Mouse (Mus musculus): ENCODE data around the gene Olr1. TPM values are rescaled to one million over a fixed set of nuclear protein-coding genes. Genes with fewer than 3 reads are reported as not detected.
A peak's percentile ranks its signal among the peaks of the same experiment; 100 is the strongest.

Olr1 gene
- total RNA-seq, 2 experiments from 2014 or later = 10.0 to 13.9 TPM

DNA sequence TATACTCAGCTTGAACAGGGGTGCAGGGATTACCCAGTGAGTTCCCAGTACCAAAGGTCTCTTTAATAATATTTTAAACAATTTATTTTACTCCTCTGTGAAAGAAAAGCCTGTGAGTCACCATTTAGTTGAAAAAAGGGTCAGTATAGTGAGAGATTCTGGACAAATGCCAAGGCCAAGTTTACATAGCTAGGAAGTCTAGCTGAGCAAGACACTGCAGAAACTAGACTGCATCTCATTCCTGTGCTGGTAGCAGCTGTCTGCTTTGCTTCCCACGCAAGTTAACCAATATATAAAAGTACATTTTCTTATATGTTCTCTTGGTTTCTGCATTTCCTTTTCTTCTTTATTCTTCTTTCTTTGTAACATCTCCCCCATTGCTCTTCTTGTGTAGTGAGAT lies 6.4 kb upstream of the Olr1 start:
- ATAC-seq (ENCODE audit: poor library complexity, severe bottlenecking) = no peak

DNA sequence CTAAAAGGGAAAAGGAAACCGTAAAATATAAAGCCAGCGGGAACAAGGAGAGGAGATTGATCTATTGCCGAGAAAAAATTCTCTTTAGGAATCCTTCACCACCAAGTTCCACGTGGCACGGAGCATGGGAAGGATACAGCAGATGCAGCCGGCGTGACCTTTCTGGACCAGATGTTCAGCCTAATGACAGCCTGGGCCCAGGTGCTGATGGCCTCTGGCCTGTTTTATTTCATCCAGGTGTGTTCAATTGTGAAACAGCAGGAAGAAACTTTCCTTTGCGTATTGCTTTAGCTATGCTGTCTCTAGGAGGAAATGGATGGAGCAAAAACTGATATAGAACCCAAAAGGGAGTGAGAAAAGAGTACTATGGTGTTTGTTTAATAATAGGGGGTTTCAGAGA lies 5.9 kb upstream of the Olr1 start:
- no peak for ATAC-seq (ENCODE audit: poor library complexity, severe bottlenecking)

DNA sequence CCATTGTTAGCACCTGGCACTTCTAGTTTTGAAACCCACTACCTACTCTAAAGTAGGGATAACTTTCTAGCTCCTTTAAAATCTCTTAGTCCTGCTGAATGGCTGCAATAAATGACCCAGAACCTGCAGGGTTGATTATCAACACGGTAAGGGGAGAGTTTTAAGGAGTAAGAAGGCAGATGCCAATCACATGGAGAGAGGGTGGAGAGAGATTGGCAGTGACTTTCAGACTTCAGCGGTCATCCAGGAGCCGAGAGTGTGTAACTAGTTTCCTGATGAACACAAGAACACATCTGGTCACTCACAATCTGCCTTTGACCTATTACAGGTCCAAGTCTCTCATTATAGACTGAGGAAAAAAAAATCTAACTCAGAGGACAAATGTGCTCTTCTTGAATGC lies 5.4 kb upstream of the Olr1 start, which contains the start of gene Tmem52b:
Gene Tmem52b (plus strand): TSS at position 189 of the 400 bp plus-strand sequence.
- ATAC-seq (ENCODE audit: poor library complexity, severe bottlenecking) = no peak

DNA sequence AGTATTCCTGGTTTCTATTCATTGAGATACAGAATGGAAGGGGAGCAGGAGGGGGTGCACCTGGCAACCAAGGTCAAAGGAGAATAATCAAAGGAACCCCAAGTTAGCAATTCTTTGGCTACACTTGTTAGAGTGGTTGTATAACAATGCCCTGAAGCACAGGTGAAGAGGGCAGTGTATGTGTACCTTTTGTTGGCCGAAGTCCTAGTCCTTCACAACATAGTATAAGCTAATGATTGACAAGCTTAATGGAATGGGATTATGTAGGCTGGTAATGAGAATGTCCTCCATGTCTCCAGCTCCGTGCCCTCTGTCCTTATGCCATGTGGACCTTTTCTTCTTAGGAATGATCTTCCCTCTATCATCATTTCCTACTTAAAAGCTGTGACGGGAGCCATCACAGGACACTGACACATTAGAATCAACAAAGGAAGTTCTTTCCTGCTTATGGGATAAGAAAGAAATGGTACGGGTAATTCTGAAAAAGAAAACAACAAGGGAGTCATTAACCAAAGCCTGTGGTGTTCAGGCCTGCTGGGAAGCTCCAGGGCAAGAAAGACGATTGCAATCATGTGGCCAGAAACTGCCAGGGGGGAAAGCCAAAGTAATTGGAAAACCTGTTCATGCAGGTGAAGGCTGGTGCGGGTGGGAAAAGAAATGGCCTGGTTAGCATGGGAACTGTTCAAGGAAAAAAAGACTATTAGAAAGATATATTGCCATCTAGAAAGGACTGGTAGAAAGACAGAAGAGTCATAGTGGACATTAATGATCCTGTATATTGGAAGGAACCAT lies 3.4 kb upstream of the Olr1 start:
- no peak for ATAC-seq (ENCODE audit: poor library complexity, severe bottlenecking)

DNA sequence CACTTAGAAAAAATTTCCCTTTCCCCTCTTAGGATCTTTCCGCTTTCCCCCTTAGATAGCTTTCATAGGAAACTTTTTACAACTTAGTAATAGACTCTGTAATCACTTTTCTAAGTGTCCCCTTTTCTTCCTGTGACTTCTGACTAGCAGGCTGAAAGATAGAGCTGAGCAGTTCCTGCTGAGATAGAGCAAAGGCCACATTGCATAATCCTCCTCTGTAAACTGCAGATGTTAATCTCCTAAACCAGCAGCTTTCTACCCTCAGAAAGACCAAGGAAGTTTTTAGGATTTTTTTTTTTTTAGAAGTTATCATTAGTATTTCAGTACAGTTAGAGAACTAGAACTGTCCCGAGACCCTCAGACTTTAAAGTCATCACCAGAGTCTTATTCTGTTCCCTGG lies 3.5 kb downstream of the Olr1 start:
- ATAC-seq (ENCODE audit: poor library complexity, severe bottlenecking) = no peak

DNA sequence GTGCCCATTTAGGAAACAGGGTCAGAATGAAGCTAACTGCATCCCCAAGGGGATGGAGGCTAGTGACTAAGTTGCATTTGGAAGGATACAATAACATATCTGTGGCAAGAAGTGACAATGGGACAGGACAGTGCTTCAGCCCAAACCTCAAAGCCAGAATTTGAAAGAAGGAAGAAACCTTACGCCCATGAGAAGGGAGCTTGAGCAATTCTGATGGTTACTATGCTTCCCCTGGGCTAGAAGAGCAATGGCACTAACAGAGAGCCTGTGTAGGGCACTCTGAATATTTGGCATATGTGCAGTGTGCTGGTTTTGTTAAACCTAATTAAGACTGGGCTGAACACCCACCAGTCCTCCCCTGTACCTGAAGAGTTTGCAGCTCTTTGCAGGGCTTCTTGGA lies 7.4 kb downstream of the Olr1 start:
- peak; percentile 61 for ATAC-seq (ENCODE audit: poor library complexity, severe bottlenecking)

DNA sequence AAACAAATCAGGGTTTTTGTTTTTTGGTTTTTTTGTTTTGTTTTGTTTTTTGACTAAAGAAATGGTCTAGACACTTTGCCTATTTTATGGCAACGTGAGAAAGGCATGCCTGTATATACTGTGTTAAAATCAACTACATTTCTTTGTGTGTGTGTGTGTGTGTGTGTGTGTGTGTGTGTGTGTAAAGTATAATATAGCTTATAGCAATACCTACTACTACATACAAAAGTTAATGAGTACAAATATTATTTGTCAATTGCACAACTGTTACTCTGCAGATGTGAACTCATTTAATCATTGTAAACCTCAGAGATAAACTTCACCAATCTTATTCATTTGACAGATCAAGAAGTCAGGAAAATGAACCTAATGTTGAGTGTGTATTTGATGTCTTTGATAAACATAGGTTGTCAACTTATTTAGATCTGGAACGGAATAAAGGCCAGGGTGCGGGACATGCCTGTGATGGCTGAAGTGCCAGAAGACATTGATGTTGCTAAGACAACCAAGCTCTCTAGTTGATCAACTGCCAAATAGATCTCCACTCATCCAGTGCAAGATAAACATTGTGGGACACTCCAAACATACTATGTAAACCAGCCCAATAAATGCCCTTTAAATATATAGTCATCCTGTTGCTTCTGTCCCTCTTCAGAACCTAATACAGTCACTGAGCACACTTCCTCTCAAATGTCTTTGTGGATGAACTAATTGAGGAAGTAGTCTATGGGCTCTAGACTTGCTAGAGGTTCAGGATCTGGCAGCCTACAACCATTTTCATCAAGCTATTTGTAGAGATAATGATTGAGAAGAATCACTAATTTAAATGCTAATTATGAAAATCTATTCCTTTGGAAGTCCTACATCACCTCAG lies 9.4 kb downstream of the Olr1 start:
- ATAC-seq (ENCODE audit: poor library complexity, severe bottlenecking) = peak; percentile 73

DNA sequence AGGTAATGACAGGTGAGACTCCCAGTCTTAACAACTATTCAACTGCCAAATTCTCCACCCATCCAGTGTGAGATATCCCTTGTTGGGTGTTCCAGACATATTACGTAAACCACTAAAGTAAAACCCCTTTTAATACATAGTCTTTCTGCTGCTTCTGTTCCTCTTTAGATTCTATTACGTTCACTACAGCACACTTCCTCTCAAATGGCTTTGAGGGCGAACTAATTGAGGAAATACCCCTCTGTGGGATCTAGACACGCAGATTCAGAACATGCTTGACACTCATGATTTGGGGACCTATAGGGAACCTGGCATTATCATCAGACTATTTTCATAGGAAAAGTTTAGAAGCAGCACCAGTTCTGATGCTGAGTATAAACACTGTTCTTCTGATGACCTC lies 12.0 kb downstream of the Olr1 start:
- peak; percentile 82 for ATAC-seq (ENCODE audit: poor library complexity, severe bottlenecking)

DNA sequence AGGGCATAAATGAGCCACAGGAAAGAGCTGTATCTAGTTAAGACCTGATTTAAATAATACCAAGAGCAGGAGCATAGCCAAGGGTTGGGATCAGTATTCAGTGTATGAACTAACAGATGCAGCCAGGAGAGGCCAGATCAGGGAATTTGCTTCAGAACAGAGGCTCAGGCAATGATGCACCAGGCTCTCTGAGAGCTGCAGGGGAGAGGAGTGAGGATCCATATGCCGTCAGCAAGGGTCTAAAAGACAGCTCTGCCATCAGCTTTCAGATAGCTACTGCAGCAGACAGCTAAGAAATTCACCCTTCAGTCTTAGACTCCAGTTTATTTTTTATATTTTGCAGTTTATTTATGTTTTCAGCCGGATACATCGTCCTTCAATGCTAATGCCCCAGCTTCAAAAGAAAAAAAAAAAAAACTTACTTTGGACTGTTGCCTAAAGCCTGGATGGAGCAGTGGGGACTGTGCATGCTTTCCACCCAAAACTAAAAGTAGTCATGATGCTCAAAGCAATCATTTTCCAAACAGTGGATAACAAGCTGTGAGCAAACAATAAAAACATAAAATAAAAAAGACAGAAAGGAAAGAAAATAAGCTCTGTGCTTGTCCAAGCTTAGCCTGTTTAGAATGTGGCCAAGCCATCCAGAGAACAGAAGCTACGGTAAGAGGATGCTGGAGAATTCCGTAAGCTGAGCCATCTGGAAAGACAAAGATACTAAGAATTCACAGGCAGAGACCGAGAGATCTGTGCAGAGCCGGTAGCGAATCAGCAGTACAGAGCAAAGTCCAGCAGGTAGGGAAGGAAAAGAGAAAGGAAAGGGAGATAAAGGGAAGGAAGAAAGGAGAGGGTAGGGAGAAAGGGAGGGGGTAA lies 26.6 kb downstream of the Olr1 start:
- no peak for ATAC-seq (ENCODE audit: poor library complexity, severe bottlenecking)

DNA sequence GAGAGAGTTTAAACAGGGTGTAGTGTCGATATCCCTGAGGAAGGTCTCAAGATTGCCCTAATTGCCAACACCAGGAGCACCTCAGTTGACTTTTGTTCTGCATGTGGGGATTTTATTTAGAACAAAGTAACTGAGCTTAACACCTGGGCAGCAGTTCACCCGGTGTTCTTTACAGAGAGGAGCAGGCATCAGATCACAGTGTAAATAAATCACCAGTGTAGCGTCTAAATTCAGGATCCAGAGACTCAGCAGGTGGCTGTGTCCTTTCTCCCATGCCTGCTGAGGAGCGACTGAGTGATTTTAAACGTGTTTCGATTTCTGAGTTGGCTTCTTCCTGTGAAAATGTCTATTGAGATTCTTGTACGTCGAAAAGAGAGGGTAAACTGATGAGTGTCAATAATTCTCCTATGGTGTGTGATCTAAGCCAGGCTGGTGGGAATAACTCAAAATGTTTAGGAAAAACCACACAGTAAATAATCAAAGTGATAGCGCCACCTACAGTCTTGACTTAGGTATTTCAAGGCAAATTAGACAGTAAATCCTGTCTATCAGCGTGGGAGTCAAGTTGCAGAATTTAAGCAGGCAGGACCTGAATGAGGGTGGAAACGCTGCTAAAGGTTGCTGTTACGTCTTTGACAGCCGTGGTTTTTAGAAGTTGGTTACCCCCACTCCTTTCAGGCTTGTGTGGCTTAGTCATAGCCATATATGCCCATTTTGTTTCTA lies 30.4 kb downstream of the Olr1 start:
- ATAC-seq (ENCODE audit: poor library complexity, severe bottlenecking) = peak; percentile 49

DNA sequence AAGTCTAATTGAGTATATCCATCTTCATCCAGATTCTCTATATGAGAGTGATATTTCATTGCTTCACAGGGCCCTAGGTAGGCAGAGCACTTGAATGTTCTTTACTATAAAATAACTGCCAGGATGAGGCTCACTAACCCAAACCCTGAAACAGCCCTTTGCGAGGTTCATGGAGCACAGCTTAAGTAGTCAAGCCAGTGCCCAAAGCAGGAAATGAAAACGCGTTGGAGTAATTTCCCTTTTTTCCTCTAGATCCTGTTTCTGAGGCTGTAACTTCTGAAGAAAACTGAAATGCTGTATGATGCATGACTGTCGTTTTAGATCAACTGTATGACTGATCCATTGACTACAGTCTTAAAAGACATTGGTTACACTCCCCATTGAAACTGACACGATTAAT lies 34.3 kb downstream of the Olr1 start:
- peak; percentile 61 for ATAC-seq (ENCODE audit: poor library complexity, severe bottlenecking)

DNA sequence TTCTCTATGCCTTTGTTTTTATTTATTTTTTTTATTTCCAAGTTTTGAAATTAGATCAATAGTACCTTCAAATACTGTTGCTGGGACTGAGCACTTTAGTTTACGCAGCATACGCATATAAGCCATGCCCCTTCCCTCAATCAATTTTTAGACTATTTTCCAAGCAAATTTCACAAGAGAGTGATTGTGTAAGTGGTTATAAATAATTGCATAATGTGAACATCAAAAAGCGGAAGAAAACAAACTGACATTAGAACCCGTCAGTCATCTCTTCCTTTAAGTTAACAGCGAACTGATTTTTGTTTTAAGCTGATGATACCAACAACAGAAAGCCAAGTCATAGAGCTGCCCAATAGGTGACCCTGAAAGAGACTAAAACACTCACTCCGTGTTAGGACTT lies 35.6 kb downstream of the Olr1 start:
- peak; percentile 77 for ATAC-seq (ENCODE audit: poor library complexity, severe bottlenecking)

DNA sequence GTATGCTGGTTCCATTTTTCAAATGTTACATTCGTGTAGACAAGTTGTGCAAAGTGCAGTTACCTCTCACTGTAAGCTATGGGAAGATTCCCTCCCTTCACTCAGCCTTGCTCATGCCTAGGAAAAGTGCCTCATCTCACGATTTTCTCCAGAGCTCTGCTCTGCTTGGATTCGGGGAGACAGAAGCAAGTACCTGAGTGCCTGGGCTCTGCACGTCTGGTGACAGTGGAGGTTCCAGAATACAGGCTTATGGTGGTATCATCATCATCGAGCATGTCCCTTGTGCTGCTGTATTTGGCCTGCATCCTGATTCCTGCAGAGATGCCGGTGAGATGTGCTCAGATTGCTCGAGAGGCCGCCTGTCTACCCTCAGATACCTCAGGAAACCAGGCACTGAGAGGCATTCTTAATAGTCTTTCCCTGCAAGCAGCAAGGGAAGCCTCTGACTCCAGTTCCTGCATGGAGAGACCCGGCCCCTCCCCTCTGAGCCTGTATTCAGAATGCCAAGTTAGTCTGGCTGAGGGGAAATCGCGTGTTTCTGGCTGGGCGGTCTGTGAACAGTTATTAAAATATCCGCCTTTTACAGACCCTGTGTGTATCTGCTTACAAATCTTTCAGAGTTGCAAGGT lies 55.4 kb downstream of the Olr1 start, which contains the start of gene Clec1a:
Gene Clec1a (minus strand): TSS at position 590 of the 629 bp plus-strand sequence.
- ATAC-seq (ENCODE audit: poor library complexity, severe bottlenecking) = no peak

DNA sequence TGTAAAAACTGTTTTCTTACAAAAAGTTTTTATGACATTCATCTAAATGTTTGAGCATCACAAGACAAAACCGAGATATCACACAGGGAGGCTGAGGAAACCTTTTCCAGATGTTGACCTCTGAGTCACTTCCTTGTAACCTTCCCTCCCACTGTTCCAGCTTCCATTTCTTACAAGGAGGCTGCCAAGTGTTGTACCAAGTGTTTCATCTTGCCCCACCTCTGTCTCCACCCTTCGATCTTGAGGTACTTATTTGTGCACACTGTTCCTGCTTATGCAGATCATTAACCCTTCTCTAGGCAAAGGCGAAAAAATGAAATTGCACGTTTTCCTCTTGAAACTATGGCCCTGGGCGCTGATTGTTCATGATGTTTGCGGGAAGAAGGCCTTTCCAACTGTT lies 57.2 kb downstream of the Olr1 start:
- no peak for ATAC-seq (ENCODE audit: poor library complexity, severe bottlenecking)

DNA sequence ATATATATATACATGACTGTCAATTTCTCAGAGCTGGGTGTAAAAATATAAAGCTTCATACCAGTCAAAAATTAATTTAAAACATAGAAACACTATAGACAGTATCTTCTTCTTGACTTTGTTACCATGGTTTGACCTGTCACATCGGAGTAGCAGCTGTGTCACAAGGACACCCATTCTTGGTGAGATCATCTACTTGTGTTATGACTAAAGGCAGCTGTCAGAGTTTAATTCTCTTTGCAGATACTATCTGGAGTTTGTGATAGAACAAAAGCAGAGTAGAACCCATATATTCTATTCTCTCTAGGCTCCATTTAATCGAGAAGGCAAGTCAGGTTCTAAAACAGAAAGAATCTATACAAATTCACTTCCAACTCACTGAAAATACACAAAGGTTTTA lies 68.9 kb downstream of the Olr1 start:
- no peak for ATAC-seq (ENCODE audit: poor library complexity, severe bottlenecking)

DNA sequence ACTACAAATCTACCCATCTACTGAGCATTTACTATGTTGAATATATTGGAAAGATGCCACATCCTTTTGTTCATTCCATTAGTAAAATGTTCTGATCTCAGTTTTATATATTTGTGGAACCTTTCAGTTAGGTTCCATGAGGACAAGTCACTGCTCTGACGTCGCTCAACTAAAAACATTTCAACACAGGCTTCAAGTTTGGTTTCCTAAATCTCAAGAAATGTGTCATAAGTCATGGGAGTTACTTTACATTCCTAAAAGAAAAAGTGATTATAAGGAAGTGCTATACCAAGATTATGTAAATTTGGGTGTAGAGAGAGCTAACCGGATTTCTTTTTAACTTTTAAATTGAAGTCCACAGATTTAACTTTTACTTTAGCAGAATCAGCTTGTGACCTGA lies 70.9 kb downstream of the Olr1 start:
- peak; percentile 69 for ATAC-seq (ENCODE audit: poor library complexity, severe bottlenecking)

Measured in megakaryocyte, adult 5-6 weeks (primary cell).